Mouse (Mus musculus): Measurements from ENCODE around the gene Wdr62. TPM values are rescaled to one million over a fixed set of nuclear protein-coding genes. Genes with fewer than 3 reads are reported as not detected.

The Wdr62 gene
- total and polyA plus RNA-seq, 2 experiments, result 0.55 to 5.9 TPM

GRCm38 (mm10) chr7:30231669-30232454 lies 48.4 kb downstream of the Wdr62 start, which contains the start of the genes Polr2i and Tbcb:
TSS of gene Polr2i (plus strand) at chr7:30231948.
TSS of gene Tbcb (minus strand) at chr7:30232272.
- Histone ChIP-seq H3K79me2 (ENCODE audit: control insufficient read depth, insufficient read depth, low read length) (no peaks in the 10 kb centered on the region), H3K36me3 (ENCODE audit: control insufficient read depth, insufficient read depth, low read length) (no peaks in the 10 kb centered on the region; the same call in 1 of the 2 replicates), H3K4me3 (ENCODE audit: insufficient read depth, low read depth, low read length) (peak within 1 kb of the TSS; percentile 73), H3K9ac (ENCODE audit: low read depth, low read length) (peak within 1 kb of the TSS; percentile 80), H3K4me1 (ENCODE audit: control insufficient read depth, insufficient read depth, low read length) (peaks cover 13% of the 10 kb centered on the region), H3K27me3 (ENCODE audit: control insufficient read depth, insufficient read depth, low read length) (no peaks in the 10 kb centered on the region), H3K27ac (replicated peaks; ENCODE audit: insufficient read depth, low read depth, low read length) (peak within 1 kb of the TSS; percentile 78)
- TF ChIP-seq POLR2A (IDR thresholded peaks at IDR 0.05; ENCODE audit: extremely low read depth, insufficient read depth, low read length) (peak; percentile 67), CTCF (IDR thresholded peaks at IDR 0.05; ENCODE audit: low read depth, low read length) (no peak)
- under 1% methylated on average over 67 of the region's 67 CpGs for WGBS
- DNase-seq (ENCODE audit: extremely low read depth, low read depth, low spot score), result peak; percentile 98

- no peak for TF ChIP-seq CTCF (IDR thresholded peaks at IDR 0.05; ENCODE audit: low read depth, low read length)
- TF ChIP-seq POLR2A (IDR thresholded peaks at IDR 0.05; ENCODE audit: extremely low read depth, insufficient read depth, low read length), result no peak
- H3K36me3 ChIP-seq (ENCODE audit: control insufficient read depth, insufficient read depth, low read length), result no peaks in the 10 kb centered on the region; the same call in 1 of the 2 replicates
- H3K27me3 ChIP-seq (ENCODE audit: control insufficient read depth, insufficient read depth, low read length), result no peaks in the 10 kb centered on the region
- no peak for DNase-seq (ENCODE audit: extremely low read depth, low read depth, low spot score)
- H3K4me1 ChIP-seq (ENCODE audit: control insufficient read depth, insufficient read depth, low read length), result peaks cover 13% of the 10 kb centered on the region
- H3K79me2 ChIP-seq (ENCODE audit: control insufficient read depth, insufficient read depth, low read length), result no peaks in the 10 kb centered on the region
- 2% methylated on average over 16 of the region's 16 CpGs for WGBS
- H3K9ac ChIP-seq (ENCODE audit: low read depth, low read length), result peak overlapping the region; percentile 61
- H3K4me3 ChIP-seq (ENCODE audit: insufficient read depth, low read depth, low read length), result peak overlapping the region; percentile 73
- no peak overlapping the region for H3K27ac ChIP-seq (replicated peaks; ENCODE audit: insufficient read depth, low read depth, low read length)
Observed at GRCm38 (mm10) chr7:30231328-30231668, 48.9 kb downstream of the Wdr62 start.

DNA sequence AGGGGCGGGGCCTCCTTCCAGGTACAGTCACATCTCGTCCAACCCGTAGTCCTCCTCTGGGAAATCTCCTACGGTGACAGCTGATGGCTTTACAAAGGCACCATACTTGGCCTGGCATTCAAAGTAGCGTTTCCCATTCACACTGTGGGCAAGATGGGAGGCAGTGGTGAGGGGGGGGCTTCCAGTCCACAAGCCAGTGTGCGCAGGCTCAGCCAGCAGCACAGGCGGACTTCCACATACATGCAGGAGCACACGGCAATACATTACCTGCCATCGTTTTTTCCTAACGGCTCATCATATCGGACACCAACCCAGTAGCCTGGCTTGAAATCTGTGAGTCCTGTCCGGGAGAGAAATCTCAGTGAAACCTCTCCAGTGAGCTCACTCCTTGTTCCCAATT lies 56.0 kb downstream of the Wdr62 start:
- Histone ChIP-seq H3K9ac (ENCODE audit: low read depth, low read length) (no peak overlapping the region), H3K4me1 (ENCODE audit: control insufficient read depth, insufficient read depth, low read length) (peaks cover 2% of the 10 kb centered on the region; the same call in 1 of the 2 replicates), H3K27me3 (ENCODE audit: control insufficient read depth, insufficient read depth, low read length) (no peaks in the 10 kb centered on the region), H3K79me2 (ENCODE audit: control insufficient read depth, insufficient read depth, low read length) (no peaks in the 10 kb centered on the region), H3K27ac (replicated peaks; ENCODE audit: insufficient read depth, low read depth, low read length) (no peak overlapping the region), H3K4me3 (ENCODE audit: insufficient read depth, low read depth, low read length) (no peak overlapping the region), H3K36me3 (ENCODE audit: control insufficient read depth, insufficient read depth, low read length) (peaks cover 13% of the 10 kb centered on the region)
- no peak for DNase-seq (ENCODE audit: extremely low read depth, low read depth, low spot score)
- TF ChIP-seq POLR2A (IDR thresholded peaks at IDR 0.05; ENCODE audit: extremely low read depth, insufficient read depth, low read length) (no peak), CTCF (IDR thresholded peaks at IDR 0.05; ENCODE audit: low read depth, low read length) (no peak)
- WGBS, result 94% methylated on average over 12 of the region's 12 CpGs

DNA sequence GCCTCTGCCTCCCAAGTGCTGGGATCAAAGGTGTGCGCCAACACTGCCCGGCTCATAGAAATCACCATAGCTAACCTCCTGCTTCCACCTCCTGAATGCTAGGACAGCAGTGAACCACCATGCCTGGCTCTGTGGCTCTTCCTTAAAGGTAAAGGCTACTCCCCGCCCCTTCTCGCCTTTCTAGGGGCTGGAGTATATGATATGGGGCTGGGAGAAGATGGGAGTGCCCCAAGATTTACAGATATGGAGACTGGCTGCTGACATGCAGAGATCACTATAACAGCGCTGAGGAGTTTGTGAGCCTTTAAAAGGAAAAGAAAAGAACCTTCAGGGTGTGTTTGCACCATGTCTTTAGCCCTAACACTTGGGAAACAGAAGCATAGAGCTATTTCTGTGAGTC lies 58.0 kb downstream of the Wdr62 start:
- Histone ChIP-seq H3K4me1 (ENCODE audit: control insufficient read depth, insufficient read depth, low read length) (peaks cover 3% of the 10 kb centered on the region; the same call in 1 of the 2 replicates), H3K27ac (replicated peaks; ENCODE audit: insufficient read depth, low read depth, low read length) (no peak overlapping the region), H3K4me3 (ENCODE audit: insufficient read depth, low read depth, low read length) (no peak overlapping the region), H3K36me3 (ENCODE audit: control insufficient read depth, insufficient read depth, low read length) (peaks cover 13% of the 10 kb centered on the region), H3K9ac (ENCODE audit: low read depth, low read length) (no peak overlapping the region), H3K79me2 (ENCODE audit: control insufficient read depth, insufficient read depth, low read length) (no peaks in the 10 kb centered on the region), H3K27me3 (ENCODE audit: control insufficient read depth, insufficient read depth, low read length) (no peaks in the 10 kb centered on the region)
- no peak for DNase-seq (ENCODE audit: extremely low read depth, low read depth, low spot score)
- TF ChIP-seq CTCF (IDR thresholded peaks at IDR 0.05; ENCODE audit: low read depth, low read length) (no peak), POLR2A (IDR thresholded peaks at IDR 0.05; ENCODE audit: extremely low read depth, insufficient read depth, low read length) (no peak)
- 94% methylated on average over 5 of the region's 5 CpGs for WGBS

GRCm38 (mm10) chr7:30221433-30221832 lies 58.8 kb downstream of the Wdr62 start:
- Histone ChIP-seq H3K27me3 (ENCODE audit: control insufficient read depth, insufficient read depth, low read length) (no peaks in the 10 kb centered on the region), H3K79me2 (ENCODE audit: control insufficient read depth, insufficient read depth, low read length) (no peaks in the 10 kb centered on the region), H3K36me3 (ENCODE audit: control insufficient read depth, insufficient read depth, low read length) (peaks cover 13% of the 10 kb centered on the region), H3K27ac (replicated peaks; ENCODE audit: insufficient read depth, low read depth, low read length) (no peak overlapping the region), H3K9ac (ENCODE audit: low read depth, low read length) (no peak overlapping the region), H3K4me1 (ENCODE audit: control insufficient read depth, insufficient read depth, low read length) (peaks cover 3% of the 10 kb centered on the region; the same call in 1 of the 2 replicates), H3K4me3 (ENCODE audit: insufficient read depth, low read depth, low read length) (no peak overlapping the region)
- no peak for DNase-seq (ENCODE audit: extremely low read depth, low read depth, low spot score)
- TF ChIP-seq POLR2A (IDR thresholded peaks at IDR 0.05; ENCODE audit: extremely low read depth, insufficient read depth, low read length) (no peak), CTCF (IDR thresholded peaks at IDR 0.05; ENCODE audit: low read depth, low read length) (no peak)
- 51% methylated on average over 3 of the region's 3 CpGs for WGBS

DNA sequence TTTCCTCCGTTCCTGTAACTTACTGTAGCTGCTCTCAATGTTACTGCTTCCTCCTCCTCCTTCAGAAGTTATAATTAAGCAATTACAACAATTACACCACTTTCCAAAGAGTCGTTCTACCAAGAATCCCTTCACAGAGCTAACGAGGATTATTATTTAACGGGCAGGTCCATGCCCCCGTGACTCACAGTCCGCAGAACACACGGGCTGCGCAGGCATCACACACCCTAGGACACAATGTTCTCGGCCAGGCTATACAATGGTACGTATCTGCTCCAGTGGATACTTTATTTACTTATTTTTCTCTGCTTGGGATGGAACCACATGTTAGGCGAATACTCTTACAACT lies 60.2 kb downstream of the Wdr62 start:
- Histone ChIP-seq H3K27me3 (ENCODE audit: control insufficient read depth, insufficient read depth, low read length) (no peaks in the 10 kb centered on the region), H3K4me3 (ENCODE audit: insufficient read depth, low read depth, low read length) (peak overlapping the region; percentile 65), H3K9ac (ENCODE audit: low read depth, low read length) (peak overlapping the region; percentile 65; the same call in 1 of the 2 replicates), H3K4me1 (ENCODE audit: control insufficient read depth, insufficient read depth, low read length) (peaks cover 3% of the 10 kb centered on the region; the same call in 1 of the 2 replicates), H3K36me3 (ENCODE audit: control insufficient read depth, insufficient read depth, low read length) (peaks cover 7% of the 10 kb centered on the region; the same call in 1 of the 2 replicates), H3K27ac (replicated peaks; ENCODE audit: insufficient read depth, low read depth, low read length) (no peak overlapping the region), H3K79me2 (ENCODE audit: control insufficient read depth, insufficient read depth, low read length) (no peaks in the 10 kb centered on the region)
- TF ChIP-seq POLR2A (IDR thresholded peaks at IDR 0.05; ENCODE audit: extremely low read depth, insufficient read depth, low read length) (no peak), CTCF (IDR thresholded peaks at IDR 0.05; ENCODE audit: low read depth, low read length) (no peak)
- WGBS, result 18% methylated on average over 11 of the region's 11 CpGs
- peak; percentile 33 for DNase-seq (ENCODE audit: extremely low read depth, low read depth, low spot score)

All from liver, adult 2 months (tissue).